In genomic region chr4:55563050-55563449, GRCm38 (mm10) we compare ENCODE assay signal across 12 mouse cellular contexts. TPM values are rescaled to one million over a fixed set of nuclear protein-coding genes. Genes with fewer than 3 reads are reported as not detected.
DNase-seq lines count a peak whose midpoint lies in the region; ATAC-seq and TF ChIP-seq lines count a peak whose summit lies in the region.
"Had no signal": no experiment of that assay in that cellular context is flagged by ENCODE, and none has a peak within 500 bp of the region (broad histone marks: within the 10 kb centered on the region; RNA-seq: fewer than 3 reads in every experiment).

No protein-coding gene starts in this region.

- ATAC-seq in midbrain, postnatal 0 days (ENCODE audit: low FRiP score), result no peak
- ATAC-seq in midbrain, embryonic 13.5 days, result no peak
- ATAC-seq in embryonic facial prominence, embryonic 11.5 days (replicated peaks; ENCODE audit: insufficient number of reproducible peaks, low FRiP score, low TSS enrichment, low read depth), result no peak
- ATAC-seq in limb, embryonic 11.5 days (ENCODE audit: insufficient number of reproducible peaks, low FRiP score, low TSS enrichment, low read depth), result peak; percentile 80; the same call in 1 of the 2 replicates
- no peak for ATAC-seq in intestine, postnatal 0 days

- DNase-seq in heart, adult 18-20 months, result peak; percentile 45 to 56
- DNase-seq in heart, embryonic 10.5 days (ENCODE audit: low spot score), result no peak
- DNase-seq in midbrain, postnatal 0 days (ENCODE audit: low spot score), result peak; percentile 16
- DNase-seq in embryonic facial prominence, embryonic 11.5 days (ENCODE audit: low spot score), result peak; percentile 71
- DNase-seq in limb, embryonic 11.5 days (ENCODE audit: low spot score), result peak; percentile 42
- no peak for DNase-seq in right cerebral cortex, adult 2 months (ENCODE audit: low spot score in 2 of 2)
- DNase-seq: right cerebral cortex, postnatal 14 days had no signal

- H3K4me3 ChIP-seq in heart, embryonic 10.5 days, result no peak overlapping the region
- H3K4me3 ChIP-seq in midbrain, postnatal 0 days (ENCODE audit: low read depth, low read length), result no peak overlapping the region
- H3K4me3 ChIP-seq in midbrain, embryonic 13.5 days (replicated peaks), result no peak overlapping the region
- no peak overlapping the region for H3K4me3 ChIP-seq in embryonic facial prominence, embryonic 11.5 days (ENCODE audit: low read depth, low read length)
- no peak overlapping the region for H3K4me3 ChIP-seq in limb, embryonic 11.5 days (ENCODE audit: low read depth, low read length)
- no peak overlapping the region for H3K4me3 ChIP-seq in intestine, postnatal 0 days (ENCODE audit: low read depth, low read length)
- H3K4me3 ChIP-seq: hindbrain, embryonic 13.5 days; liver, embryonic 15.5 days; neural tube, embryonic 12.5 days had no signal

- no peaks in the 10 kb centered on the region for H3K9me3 ChIP-seq in heart, embryonic 10.5 days
- no peaks in the 10 kb centered on the region for H3K9me3 ChIP-seq in midbrain, postnatal 0 days (ENCODE audit: low read length)
- no peaks in the 10 kb centered on the region for H3K9me3 ChIP-seq in midbrain, embryonic 13.5 days
- H3K9me3 ChIP-seq in embryonic facial prominence, embryonic 11.5 days (replicated peaks; ENCODE audit: control insufficient read depth, low read length), result no peaks in the 10 kb centered on the region
- no peaks in the 10 kb centered on the region for H3K9me3 ChIP-seq in limb, embryonic 11.5 days (ENCODE audit: control insufficient read depth, low read length)
- no peaks in the 10 kb centered on the region for H3K9me3 ChIP-seq in intestine, postnatal 0 days (ENCODE audit: control insufficient read depth)
- H3K9me3 ChIP-seq: hindbrain, embryonic 13.5 days; liver, embryonic 15.5 days; neural tube, embryonic 12.5 days had no signal

- H3K4me1 ChIP-seq in heart, embryonic 10.5 days, result 0 out of 2 replicates have a peak, but pooled peaks cover 6% of the 10 kb centered on the region
- H3K4me1 ChIP-seq in midbrain, postnatal 0 days (ENCODE audit: insufficient read depth, low read length), result no peaks in the 10 kb centered on the region; the same call in 1 of the 2 replicates
- peaks cover 6% of the 10 kb centered on the region; the same call in 1 of the 2 replicates for H3K4me1 ChIP-seq in midbrain, embryonic 13.5 days (replicated peaks)
- H3K4me1 ChIP-seq in embryonic facial prominence, embryonic 11.5 days (ENCODE audit: control insufficient read depth, insufficient read depth, low read length), result no peaks in the 10 kb centered on the region
- no peaks in the 10 kb centered on the region; the same call in none of the 2 replicates for H3K4me1 ChIP-seq in limb, embryonic 11.5 days (ENCODE audit: control insufficient read depth, insufficient read depth, low read length)
- no peaks in the 10 kb centered on the region for H3K4me1 ChIP-seq in intestine, postnatal 0 days (replicated peaks; ENCODE audit: control insufficient read depth, insufficient read depth, low read length)
- H3K4me1 ChIP-seq: liver, embryonic 15.5 days; neural tube, embryonic 12.5 days had no signal

- H3K9ac ChIP-seq in midbrain, postnatal 0 days (replicated peaks; ENCODE audit: low read length, poor library complexity, severe bottlenecking), result no peak overlapping the region
- H3K9ac ChIP-seq in midbrain, embryonic 13.5 days (replicated peaks), result no peak overlapping the region
- no peak overlapping the region for H3K9ac ChIP-seq in embryonic facial prominence, embryonic 11.5 days (replicated peaks; ENCODE audit: low read length)
- no peak overlapping the region for H3K9ac ChIP-seq in limb, embryonic 11.5 days (ENCODE audit: low read length)
- H3K9ac ChIP-seq in intestine, postnatal 0 days (ENCODE audit: low read depth, low read length), result no peak overlapping the region
- H3K9ac ChIP-seq: hindbrain, embryonic 13.5 days; liver, embryonic 15.5 days; neural tube, embryonic 12.5 days had no signal

- H3K27ac ChIP-seq in heart, embryonic 10.5 days, result no peak overlapping the region
- H3K27ac ChIP-seq in midbrain, postnatal 0 days (ENCODE audit: low read depth, low read length), result no peak overlapping the region
- no peak overlapping the region for H3K27ac ChIP-seq in midbrain, embryonic 13.5 days
- H3K27ac ChIP-seq in embryonic facial prominence, embryonic 11.5 days (replicated peaks; ENCODE audit: low read depth, low read length), result no peak overlapping the region
- peak overlapping the region; percentile 57 for H3K27ac ChIP-seq in limb, embryonic 11.5 days (replicated peaks; ENCODE audit: low read depth, low read length)
- no peak overlapping the region for H3K27ac ChIP-seq in intestine, postnatal 0 days (ENCODE audit: low read depth, low read length)
- H3K27ac ChIP-seq: hindbrain, embryonic 13.5 days; liver, embryonic 15.5 days; neural tube, embryonic 12.5 days had no signal

- H3K4me2 ChIP-seq in midbrain, postnatal 0 days (ENCODE audit: low read depth, low read length, poor library complexity, severe bottlenecking), result no peak overlapping the region
- H3K4me2 ChIP-seq in midbrain, embryonic 13.5 days (replicated peaks), result no peak overlapping the region
- no peak overlapping the region for H3K4me2 ChIP-seq in embryonic facial prominence, embryonic 11.5 days (ENCODE audit: low read depth, low read length)
- H3K4me2 ChIP-seq in limb, embryonic 11.5 days (ENCODE audit: low read depth, severe bottlenecking), result no peak overlapping the region
- H3K4me2 ChIP-seq in intestine, postnatal 0 days (replicated peaks; ENCODE audit: low read depth), result no peak overlapping the region
- H3K4me2 ChIP-seq: hindbrain, embryonic 13.5 days; liver, embryonic 15.5 days; neural tube, embryonic 12.5 days had no signal

- H3K36me3 ChIP-seq in heart, embryonic 10.5 days, result no peaks in the 10 kb centered on the region
- no peaks in the 10 kb centered on the region for H3K36me3 ChIP-seq in midbrain, postnatal 0 days (ENCODE audit: insufficient read depth, low read length)
- H3K36me3 ChIP-seq in midbrain, embryonic 13.5 days, result no peaks in the 10 kb centered on the region
- H3K36me3 ChIP-seq in embryonic facial prominence, embryonic 11.5 days (replicated peaks; ENCODE audit: control insufficient read depth, insufficient read depth, low read depth, low read length), result no peaks in the 10 kb centered on the region
- H3K36me3 ChIP-seq in limb, embryonic 11.5 days (ENCODE audit: control insufficient read depth, insufficient read depth, low read length), result no peaks in the 10 kb centered on the region
- no peaks in the 10 kb centered on the region for H3K36me3 ChIP-seq in intestine, postnatal 0 days (ENCODE audit: control insufficient read depth, insufficient read depth)
- H3K36me3 ChIP-seq: hindbrain, embryonic 13.5 days; liver, embryonic 15.5 days; neural tube, embryonic 12.5 days had no signal

- 0 out of 2 replicates have a peak, but pooled peaks cover 3% of the 10 kb centered on the region for H3K27me3 ChIP-seq in heart, embryonic 10.5 days (ENCODE audit: insufficient read depth, poor library complexity, severe bottlenecking)
- no peaks in the 10 kb centered on the region for H3K27me3 ChIP-seq in midbrain, postnatal 0 days (ENCODE audit: insufficient read depth, low read length)
- H3K27me3 ChIP-seq in midbrain, embryonic 13.5 days, result no peaks in the 10 kb centered on the region
- H3K27me3 ChIP-seq in embryonic facial prominence, embryonic 11.5 days (ENCODE audit: control insufficient read depth, insufficient read depth, low read length), result no peaks in the 10 kb centered on the region
- H3K27me3 ChIP-seq in limb, embryonic 11.5 days (ENCODE audit: control insufficient read depth, insufficient read depth, low read length), result no peaks in the 10 kb centered on the region
- no peaks in the 10 kb centered on the region for H3K27me3 ChIP-seq in intestine, postnatal 0 days (replicated peaks; ENCODE audit: control insufficient read depth, insufficient read depth, low read length)
- H3K27me3 ChIP-seq: hindbrain, embryonic 13.5 days; neural tube, embryonic 12.5 days had no signal

- no peak for TF ChIP-seq CTCF in midbrain, postnatal 0 days (IDR thresholded peaks at IDR 0.05)
- TF ChIP-seq CTCF in intestine, postnatal 0 days (IDR thresholded peaks at IDR 0.05; ENCODE audit: low read depth), result no peak

- WGBS in heart, embryonic 10.5 days, result 56% methylated on average over 8 of the region's 8 CpGs
- 56% methylated on average over 8 of the region's 8 CpGs for WGBS in midbrain, postnatal 0 days
- WGBS in midbrain, embryonic 13.5 days, result 72% methylated on average over 8 of the region's 8 CpGs
- WGBS in embryonic facial prominence, embryonic 11.5 days, result 40% methylated on average over 8 of the region's 8 CpGs
- 44% methylated on average over 8 of the region's 8 CpGs for WGBS in limb, embryonic 11.5 days
- WGBS in intestine, postnatal 0 days, result 81% methylated on average over 8 of the region's 8 CpGs

RNA-seq across cellular contexts. Expression of gene Klf4, which starts 30.8 kb away (rescaled TPM):
- total RNA-seq in heart, adult 18-20 months (2021), result 10 to 100 TPM; 40.8 to 43.4 TPM
- 2.1 TPM in 2 replicates for polyA plus RNA-seq in heart, embryonic 10.5 days (2016; fragmentation: Nextera tagmentation; extraction: Ambion mirVana)
- total RNA-seq in midbrain, postnatal 0 days (2014; rRNA removed), result 8.2 and 12.4 TPM in 2 replicates
- polyA plus RNA-seq in midbrain, postnatal 0 days (2015; fragmentation: Nextera tagmentation; extraction: Ambion mirVana), result 4.1 and 4.3 TPM in 2 replicates
- 1.3 and 2.1 TPM in 2 replicates for polyA plus RNA-seq in midbrain, embryonic 13.5 days (2015; fragmentation: Nextera tagmentation; extraction: Ambion mirVana)
- polyA plus RNA-seq in embryonic facial prominence, embryonic 11.5 days (2014; fragmentation: Nextera tagmentation; extraction: Ambion mirVana), result 5.7 and 6.6 TPM in 2 replicates
- polyA plus RNA-seq in limb, embryonic 11.5 days (2014; fragmentation: Nextera tagmentation; extraction: Ambion mirVana), result 1.4 and 1.6 TPM in 2 replicates
- 23.6 and 28.4 TPM in 2 replicates for polyA plus RNA-seq in intestine, postnatal 0 days (2015; fragmentation: Nextera tagmentation; extraction: Ambion mirVana)

Comparison
In these comparisons a context has a peak if more than half of its experiments do, and no peak if none do; other contexts are left out.
1. DNase-seq: peak in heart, adult 18-20 months (2 of 2), midbrain, postnatal 0 days (single experiment), embryonic facial prominence, embryonic 11.5 days (single experiment) and limb, embryonic 11.5 days (single experiment); none in heart, embryonic 10.5 days (single experiment) and right cerebral cortex, adult 2 months (0 of 2).